Mouse (Mus musculus): ENCODE measurements around the gene Gm36210.

Gene Gm36210

DNA sequence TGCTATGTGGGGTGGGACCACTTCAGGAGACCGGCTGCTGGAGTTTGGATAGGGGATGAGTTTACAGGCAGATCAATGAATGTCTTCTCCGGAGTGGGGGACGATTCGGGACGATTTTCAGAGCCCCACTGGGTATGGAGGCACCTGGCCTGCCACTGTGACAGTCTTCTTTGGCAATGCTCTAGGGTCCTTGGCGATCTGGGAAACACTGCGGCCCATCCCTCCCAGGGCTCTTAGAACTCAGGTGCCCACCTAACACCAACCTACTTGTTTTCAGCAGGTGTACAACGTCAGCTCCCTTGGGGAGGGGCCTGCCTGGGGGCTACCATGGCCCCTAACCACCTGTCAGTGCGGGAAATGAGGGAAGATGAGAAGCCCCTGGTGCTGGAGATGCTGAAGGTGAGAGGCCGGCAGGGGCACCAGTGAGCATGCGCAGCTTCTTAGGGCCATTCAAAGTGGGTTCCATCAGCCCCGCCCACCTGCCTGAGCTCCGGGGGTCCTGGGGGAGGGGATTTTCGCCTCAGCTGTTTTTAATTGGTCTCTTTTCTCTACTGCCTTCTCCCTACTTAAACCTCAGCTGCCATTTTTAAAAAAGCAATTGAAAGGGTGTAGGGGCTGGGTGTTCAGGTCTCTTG, 16.7 kb upstream of the Gm36210 start:
- no peak for DNase-seq (ENCODE audit: low spot score in 2 of 2)

DNA sequence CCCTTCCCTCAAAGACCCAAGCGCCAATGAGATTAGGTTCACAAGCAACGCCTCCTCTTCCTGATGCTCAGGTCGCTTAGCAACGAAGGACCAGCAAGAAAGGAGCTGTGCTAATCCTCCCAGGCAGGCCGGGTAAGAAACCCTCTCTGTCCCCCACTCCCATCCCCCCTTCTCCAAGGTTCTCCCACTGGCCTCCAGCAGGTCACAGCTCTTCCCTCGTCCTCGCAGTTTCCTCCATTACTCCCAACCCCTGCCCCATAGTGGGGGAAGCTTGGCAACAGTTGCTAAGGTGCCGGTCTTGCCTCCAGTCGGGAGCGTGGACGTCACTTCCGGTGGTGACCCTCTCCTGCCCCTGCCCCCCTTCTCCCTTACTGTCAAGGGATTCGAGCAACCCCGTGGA, 16.2 kb upstream of the Gm36210 start:
- peak in 1 of 2 experiments; percentile 36 for DNase-seq (ENCODE audit: low spot score in 2 of 2)

DNA sequence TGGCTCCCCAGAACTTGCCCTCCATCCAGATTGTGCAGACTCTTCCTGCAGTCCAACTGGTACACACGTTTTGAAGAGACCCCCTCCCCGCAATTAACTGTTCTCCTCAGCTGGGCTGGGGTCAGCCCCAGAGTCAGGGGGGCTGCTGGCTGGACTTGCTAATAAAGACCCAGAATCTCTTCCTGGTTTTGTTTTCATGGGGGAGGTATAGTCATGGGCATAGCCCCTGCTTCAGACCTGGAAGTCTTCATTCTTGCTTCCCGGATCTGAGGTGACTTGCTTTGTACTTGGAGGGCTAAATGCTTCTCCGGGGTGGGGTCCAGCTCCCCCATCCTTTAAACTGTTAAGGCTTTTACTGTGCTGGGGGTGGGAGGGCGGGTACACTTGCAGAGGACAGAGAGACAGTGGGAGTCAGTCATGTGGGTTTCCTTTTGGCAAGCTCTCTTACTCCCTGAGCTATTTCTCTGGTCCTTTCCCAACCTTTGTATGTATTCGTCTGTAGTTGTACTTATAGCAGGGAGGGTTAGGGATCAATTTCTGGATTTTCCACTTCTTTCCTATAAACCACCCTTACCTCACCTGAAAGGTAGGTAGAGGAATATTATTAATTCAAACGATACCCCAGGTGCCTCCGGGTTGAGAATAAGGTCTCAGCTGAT, 15.6 kb upstream of the Gm36210 start, which contains the start of gene Nat14:
Gene Nat14, plus strand, starts transcription at position 205 of the 659 bp plus-strand sequence.
- no peak for DNase-seq (ENCODE audit: low spot score in 2 of 2)

DNA sequence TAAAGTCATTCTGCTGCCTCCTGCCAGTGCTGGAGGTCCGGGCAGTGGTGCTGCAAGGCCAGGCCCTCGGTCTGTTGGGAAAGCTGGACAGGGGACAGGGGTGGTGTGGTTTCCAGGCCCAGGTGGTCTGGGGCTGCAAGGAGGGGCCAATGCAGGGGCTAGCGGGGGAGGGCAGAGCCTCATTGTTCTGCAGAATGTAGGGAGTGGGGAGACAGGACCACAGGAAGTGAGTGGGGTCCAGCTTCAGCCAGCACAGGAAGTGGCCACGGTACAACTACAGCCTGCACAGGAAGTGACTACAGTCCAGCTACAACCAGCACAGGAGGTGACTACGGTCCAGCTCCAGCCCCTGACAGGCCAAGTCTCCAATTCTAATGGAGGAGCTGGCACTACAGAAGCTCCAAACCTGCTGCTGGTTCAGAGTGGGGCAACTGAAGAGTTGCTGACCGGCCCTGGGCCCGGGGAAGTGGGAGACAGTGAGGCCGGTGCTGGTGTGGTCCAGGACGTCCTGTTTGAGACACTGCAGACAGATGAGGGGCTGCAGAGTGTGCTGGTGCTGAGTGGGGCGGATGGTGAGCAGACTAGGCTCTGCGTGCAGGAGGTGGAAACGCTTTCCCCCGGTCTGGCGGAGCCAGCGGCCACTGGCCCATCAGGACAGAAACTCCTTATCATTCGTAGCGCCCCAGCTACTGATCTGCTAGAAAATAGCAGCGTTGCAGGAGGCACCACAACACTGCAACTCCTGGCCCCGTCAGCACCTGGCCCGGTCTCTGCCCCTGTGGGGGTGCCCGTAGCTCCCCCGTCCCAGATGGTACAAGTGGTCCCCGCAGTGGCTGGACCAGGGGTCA, 14.9 kb upstream of the Gm36210 start:
- no peak for DNase-seq (ENCODE audit: low spot score in 2 of 2)

DNA sequence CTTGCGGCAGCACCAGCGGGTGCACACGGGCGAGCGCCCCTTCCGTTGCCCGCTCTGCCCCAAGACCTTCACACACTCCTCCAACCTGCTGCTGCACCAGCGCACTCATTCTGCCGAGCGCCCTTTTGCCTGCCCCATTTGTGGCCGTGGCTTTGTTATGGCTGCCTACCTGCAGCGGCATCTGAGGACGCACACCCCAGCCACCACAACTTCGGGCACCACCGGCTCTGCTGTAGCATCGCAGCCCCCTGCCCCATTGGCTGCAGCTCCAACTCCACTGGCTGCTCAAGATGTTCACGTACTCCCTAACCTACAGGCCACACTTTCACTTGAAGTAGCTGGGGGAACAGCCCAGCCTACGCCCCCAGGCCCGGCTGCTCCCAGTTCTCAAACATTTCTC, 14.2 kb upstream of the Gm36210 start:
- DNase-seq (ENCODE audit: low spot score in 2 of 2): no peak

DNA sequence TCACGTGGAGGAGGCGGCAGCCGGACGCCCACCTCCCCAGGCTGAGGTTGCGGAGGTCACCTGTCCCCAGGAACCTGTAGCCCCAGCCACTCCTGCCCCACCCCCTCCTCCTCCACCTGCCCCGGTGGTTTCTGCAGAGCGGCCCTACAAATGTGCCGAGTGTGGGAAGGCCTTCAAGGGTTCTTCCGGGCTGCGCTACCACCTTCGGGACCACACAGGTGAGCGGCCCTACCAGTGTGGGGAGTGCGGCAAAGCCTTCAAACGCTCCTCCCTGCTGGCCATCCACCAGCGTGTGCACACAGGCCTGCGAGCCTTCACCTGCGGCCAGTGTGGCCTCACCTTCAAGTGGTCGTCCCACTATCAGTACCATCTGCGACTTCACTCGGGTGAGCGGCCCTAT, 13.7 kb upstream of the Gm36210 start:
- no peak for DNase-seq (ENCODE audit: low spot score in 2 of 2)

DNA sequence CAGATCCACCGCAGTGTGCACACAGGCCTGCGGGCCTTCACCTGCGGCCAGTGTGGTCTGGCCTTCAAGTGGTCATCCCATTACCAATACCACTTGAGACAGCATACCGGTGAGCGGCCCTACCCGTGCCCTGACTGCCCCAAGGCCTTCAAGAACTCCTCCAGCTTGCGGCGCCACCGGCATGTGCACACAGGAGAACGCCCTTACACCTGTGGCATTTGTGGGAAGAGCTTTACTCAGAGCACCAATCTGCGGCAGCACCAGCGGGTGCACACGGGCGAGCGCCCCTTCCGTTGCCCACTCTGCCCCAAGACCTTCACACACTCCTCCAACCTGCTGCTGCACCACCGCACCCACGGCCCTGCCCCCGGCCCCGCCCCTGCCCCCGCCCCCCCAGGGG, 12.8 kb upstream of the Gm36210 start:
- DNase-seq (ENCODE audit: low spot score in 2 of 2): no peak

DNA sequence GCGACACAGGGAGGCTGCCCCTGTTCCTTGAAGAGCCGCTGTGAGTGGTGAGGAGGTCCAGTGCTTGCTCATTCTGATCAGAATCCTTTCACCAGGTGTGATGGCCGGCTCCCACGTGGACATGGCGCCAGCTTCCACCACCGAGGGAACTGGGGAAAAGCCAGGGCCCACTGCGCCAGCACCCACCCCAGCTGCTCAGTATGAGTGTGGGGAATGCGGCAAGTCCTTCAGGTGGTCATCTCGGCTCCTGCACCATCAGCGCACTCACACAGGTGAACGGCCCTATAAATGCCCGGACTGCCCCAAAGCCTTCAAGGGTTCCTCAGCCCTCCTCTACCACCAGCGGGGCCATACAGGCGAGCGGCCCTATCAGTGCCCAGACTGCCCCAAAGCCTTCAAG, 12.4 kb upstream of the Gm36210 start:
- no peak for DNase-seq (ENCODE audit: low spot score in 2 of 2)

DNA sequence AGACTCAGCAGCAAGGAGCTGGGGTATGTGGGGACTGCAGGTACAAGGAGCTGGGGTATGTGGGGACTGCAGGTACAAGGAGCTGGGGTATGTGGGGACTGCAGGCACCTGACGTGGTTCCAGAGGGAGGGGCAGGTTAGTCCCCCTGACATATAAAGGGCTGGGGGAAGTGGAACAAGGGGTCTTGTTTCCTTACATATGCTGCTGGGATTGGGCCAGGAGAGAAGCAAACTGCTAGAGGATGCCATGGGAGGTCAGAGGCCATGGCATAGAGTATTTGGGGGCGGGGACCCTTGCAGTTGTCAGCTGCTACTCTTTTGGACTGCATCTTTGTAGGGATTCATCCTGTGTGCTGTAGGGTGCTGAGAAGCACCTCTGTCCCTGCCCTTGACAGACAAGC, 11.2 kb upstream of the Gm36210 start:
- DNase-seq (ENCODE audit: low spot score in 2 of 2): no peak

DNA sequence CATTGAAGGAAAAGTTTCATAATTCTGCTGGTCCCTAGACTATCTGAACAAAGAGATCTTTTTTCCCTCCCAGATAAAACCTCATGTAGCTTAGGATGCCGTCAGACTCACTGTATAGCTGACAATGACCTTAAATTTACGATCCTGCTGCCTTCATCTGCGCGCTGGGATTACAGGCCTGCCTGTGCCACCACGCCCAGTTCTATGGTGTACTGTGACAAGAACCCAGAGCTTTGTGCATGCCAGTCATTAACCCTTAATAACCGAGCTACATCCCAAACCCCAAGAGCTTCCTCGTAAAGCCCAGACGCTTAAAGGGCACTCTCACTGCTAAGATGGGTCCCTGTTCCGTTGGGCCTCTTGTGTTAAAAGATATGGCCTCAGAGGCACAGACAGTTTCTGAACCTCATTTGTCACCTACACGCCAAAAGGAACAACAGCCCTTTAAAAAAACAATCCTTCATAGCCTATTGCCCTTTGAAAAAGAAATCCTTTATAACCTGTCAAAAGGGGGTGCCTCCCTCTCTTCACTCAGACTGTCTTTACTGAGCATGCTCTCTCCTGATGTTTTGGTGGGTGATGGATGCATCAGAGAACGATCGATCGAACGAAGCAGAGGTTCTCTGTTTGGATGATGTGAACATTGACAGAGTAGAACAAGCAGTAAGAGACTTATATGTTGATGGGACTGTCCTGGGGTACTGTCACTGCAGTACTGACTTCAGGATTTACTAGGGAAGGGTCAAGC, 9.5 kb upstream of the Gm36210 start:
- no peak for DNase-seq (ENCODE audit: low spot score in 2 of 2)

DNA sequence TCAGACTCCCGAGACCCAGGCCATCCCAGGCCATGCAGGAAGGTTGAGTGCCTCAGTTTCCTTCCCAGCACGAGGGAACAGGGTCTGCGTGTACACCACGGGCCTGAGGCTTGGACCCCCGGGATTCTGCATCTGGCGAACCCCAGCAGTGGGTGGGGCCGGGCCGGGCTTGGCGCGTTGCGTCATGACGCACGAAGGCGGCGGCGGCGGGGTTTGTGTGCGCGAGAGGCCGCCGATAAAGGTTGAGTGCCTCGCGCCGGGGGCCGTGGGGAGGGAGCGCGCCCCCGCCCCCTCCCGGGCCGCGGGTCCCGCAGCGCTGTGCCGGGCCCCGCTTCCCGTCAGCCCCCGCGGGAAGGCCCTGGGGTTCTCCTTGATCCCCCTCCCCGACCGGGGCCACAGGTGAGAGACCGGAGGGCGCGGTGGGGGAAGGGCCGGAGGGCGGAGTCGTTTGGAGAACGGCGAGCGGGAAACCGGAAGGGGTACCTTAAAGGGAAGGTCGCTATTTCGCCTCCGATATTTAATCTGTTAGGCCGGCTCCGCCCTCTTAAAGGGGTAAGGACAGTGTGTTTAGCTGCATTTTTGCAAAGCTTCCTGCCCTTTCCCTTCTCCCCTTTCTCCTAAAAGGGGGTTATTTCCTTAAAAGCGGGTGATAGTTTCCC, 8.8 kb upstream of the Gm36210 start, which contains the start of gene Zfp628:
Gene Zfp628, plus strand, starts transcription at position 211 of the 659 bp plus-strand sequence.
- peak; percentile 91 to 93 for DNase-seq (ENCODE audit: low spot score in 2 of 2)

DNA sequence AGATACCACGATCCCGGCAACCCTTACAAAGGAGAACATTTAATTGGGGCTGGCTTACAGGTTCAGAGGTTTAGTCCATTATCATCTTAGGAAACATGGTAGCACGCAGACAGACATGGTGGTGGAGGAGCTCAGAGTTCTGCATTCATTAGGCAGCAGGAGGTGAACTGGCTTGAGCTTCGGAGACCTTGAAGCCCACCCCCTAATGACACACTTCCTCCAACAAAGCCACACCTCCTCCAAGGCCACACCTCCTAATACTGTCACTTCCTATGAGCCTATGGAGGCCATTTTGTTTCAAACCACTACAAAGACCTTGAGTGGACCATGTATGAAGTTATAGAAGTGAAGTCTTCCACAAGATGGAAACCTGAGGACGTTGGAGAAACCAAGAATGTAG, 5.9 kb upstream of the Gm36210 start:
- no peak for DNase-seq (ENCODE audit: low spot score in 2 of 2)

DNA sequence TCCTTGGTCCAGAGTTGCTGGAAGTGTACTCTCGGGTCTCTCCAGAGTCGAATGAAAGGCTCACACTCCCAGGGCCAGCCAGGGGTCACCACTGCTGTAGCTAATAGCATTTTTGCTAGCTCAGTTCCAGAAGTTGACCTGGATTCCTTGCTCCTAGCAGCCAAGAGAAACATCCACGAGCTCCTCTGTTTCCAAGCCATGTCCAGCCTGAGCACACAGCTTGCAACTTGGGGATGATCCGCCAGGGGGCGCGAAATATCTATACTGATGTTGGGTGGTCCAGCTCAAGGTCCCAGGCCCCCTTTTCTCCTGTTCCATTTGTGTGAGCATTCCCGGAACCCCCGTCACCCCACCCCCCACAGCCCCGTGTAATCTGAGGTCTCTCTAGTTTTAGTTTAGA, 5.2 kb upstream of the Gm36210 start:
- DNase-seq (ENCODE audit: low spot score in 2 of 2): peak in 1 of 2 experiments; percentile 43

DNA sequence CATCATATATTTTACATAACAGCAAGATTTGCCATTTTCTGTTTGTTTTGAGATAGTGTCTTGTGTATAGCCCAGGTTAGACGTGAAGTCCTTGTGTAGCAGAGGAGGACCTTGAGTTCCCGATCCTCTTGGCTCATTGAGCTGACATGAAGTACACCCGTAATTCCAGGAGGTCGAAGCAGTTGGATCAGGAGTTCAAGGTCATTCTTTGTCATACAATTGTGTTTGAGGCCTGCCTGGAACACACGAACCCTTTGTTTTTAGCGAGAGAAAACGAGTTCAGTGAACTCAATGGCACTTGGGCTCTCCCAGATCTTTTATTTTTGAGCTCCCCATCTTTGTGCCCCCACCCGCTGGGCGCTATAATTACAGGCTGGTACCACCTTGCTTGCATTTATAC, 3.9 kb downstream of the Gm36210 start:
- no peak for DNase-seq (ENCODE audit: low spot score in 2 of 2)

DNA sequence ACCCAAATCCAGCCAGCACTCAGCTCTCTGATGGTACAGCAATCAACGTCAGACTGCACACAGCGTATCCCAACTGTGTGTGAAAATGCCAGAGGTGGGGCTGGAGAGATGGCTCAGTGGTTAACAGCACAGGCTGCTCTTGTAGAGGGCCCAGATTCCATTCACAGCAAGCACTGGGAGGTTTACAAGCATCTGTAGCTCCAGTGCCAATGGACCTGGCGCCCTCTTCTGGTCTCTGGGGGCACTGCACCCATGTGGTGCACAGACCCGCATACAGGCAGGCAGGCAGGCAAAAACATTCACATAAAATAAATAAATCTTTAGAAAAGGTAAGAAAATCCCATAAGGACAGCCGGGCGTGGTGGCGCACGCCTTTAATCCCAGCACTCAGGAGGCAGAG, 5.1 kb downstream of the Gm36210 start:
- no peak for DNase-seq (ENCODE audit: low spot score in 2 of 2)

DNA sequence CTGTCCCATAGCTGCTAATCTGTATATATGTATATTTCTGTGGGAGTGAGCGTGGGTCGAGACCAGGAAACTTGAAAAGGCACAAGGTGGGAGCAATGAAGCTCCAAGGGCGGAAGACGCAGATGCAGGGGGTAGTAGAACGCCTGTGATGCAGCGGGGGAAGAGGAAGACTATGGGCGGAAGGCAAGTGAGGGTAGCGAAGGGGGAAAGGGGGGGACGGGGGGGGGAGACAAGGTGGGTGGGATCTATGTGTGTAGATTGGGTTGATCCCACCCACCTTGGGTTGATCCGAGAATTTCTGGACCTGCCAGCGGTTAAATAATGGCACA, 5.8 kb downstream of the Gm36210 start:
- DNase-seq (ENCODE audit: low spot score in 2 of 2): no peak

DNA sequence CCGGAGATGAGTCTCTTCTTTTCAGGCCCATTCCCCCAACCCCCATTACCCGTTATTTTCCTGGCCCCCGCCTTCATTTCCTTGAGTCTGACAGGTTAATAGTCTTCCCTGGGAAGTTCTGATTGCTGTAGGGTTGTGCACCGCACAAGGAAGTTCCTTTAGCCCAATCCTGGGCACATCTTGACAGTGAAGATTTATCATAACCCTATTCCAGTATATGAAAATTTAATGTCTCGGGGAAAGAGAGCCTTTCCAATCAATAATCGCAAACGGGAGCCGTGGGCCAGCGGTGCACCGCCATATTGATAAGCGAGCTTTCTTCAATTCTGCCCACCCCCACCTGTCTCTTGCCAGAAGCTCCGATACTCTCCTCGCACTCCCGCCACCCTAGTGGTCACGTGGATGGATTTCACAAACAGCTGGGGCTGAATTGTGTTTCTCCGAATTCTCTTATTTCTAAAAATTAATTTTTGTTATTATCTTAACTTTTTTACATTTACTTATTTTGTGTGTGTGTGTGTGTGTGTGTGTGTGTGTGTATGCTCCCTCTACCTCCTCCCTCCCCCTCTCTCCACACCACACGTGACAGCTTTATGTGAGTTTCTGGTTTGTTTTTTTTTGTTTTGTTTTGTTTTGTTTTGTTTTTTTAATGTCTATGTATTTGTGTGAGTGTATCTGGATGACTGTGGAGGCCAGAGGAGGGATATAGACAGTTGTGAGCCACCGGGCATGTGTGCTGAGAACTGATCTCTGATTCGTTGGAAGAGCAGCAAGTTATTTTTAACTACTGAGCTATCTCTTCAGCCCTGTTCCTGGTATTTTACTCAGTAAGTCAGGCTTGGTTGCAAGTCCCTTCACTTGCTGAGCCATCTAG, 6.4 kb downstream of the Gm36210 start:
- peak in 1 of 2 experiments; percentile 55 for DNase-seq (ENCODE audit: low spot score in 2 of 2)

DNA sequence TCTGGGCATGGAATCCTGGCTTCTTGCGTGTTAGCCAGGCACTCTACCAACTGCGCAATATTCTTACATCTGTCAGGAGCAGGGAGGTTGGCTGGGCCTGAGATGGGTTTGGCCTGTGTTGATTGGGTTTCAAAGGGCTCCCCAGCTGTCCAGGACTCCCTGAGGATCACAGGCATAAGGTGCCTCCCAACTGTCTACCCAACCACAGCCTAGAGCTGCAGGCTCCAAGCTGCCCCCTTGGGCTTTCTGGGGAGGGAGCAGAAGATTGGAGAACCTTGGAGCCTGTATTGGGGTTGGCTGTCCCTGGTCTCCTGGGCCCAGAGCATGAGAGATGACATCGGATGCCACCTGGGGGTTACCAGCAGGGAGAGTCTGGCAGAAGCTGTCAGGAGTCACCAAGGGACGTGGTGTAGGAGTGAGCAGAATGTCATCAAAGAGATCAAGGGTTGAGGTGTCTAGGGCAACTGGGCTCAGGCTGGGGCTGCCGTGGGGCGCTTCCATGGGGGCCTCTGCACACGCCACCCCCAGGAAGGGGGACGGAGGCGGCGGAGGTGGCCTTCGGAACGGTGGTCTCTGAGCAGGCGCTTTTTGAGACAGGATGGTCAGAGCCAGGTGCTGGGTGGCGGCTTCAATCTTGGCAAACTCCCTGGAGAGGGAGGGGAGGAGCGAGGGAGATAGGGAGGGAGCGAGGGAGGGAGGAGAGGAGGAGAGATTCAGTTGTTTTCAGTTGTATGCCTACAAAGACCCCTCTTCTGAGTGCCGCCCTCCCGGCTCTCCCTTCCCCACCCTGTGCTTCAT, 7.3 kb downstream of the Gm36210 start:
- peak in 1 of 2 experiments; percentile 33 for DNase-seq (ENCODE audit: low spot score in 2 of 2)

DNA sequence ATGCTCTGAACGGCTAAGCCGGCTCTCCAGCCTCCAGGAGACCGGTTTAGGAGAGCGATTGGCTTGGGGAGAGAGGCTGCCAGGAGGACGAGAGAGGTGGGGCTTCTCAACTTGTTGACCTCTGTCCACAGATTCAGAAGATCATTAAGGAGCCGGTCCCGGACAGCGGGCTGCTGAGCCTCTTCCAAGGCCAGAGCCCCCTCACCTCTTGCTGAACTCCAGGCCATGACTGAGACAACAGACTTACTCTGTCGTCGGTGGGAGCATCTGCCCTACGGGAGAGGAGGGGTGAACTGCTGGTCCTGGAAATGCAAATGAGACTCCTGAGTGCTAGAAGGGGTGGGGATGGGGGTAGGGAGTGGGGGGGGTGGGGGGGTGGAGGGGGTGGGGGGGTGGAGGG, 11.1 kb downstream of the Gm36210 start:
- no peak for DNase-seq (ENCODE audit: low spot score in 2 of 2)

DNA sequence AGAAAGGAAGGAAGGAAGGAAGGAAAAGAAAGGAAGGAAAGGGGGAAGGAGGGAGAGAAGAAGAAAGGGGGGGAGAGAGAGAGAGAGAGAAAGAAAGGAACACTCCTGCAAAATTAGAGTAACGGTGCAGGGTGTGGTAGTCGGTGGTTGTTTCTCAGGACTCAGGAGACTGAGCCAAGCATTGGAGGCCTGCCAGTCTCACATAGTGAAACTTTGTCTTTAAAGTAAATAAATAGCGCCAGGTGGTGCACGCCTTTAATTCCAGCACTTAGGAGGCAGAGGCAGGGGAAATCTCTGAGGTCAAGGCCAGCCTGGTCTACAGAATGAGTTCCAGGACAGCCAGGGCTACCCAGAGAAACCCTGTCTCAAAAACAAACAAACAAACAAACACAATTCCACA, 19.6 kb downstream of the Gm36210 start:
- DNase-seq (ENCODE audit: low spot score in 2 of 2): no peak

Data from urinary bladder, postnatal 36 days (tissue).